Mouse (Mus musculus) hindbrain, embryonic 14.5 days (tissue): Measurements from ENCODE around the gene Rpl12. TPM values are rescaled to one million over a fixed set of nuclear protein-coding genes. Genes with fewer than 3 reads are reported as not detected.

ENCODE experiments used
- ATAC-seq: fragments of 200-750 bp; cut with Nextera tagmentation; 2 replicates; pipeline ENCODE4 v1.8.0; 2017; ENCODE audit warnings: moderate number of reproducible peaks, mild to moderate bottlenecking, moderate TSS enrichment, moderate library complexity; ENCODE audit not compliant: low FRiP score
- DNase-seq: peaks from one replicate; pipeline ENCODE4 v3.0.0-alpha.2; 2015; ENCODE audit warnings: low spot score
- H3K27ac ChIP-seq: fragments of 300-500 bp; sonication (generic); 2 replicates; pipeline ENCODE4 v1.5.1; 2014; ENCODE audit warnings: mild to moderate bottlenecking, moderate library complexity
- H3K27me3 ChIP-seq: fragments of 300-500 bp; sonication (generic); 2 replicates; pipeline ENCODE4 v1.6.1; 2014; ENCODE audit warnings: mild to moderate bottlenecking, low read length, mixed read lengths; ENCODE audit not compliant: control insufficient read depth, insufficient read depth
- H3K36me3 ChIP-seq: fragments of 300-500 bp; sonication (generic); replicated peaks from 2 replicates; pipeline ENCODE4 v1.6.1; 2014; ENCODE audit not compliant: control insufficient read depth, insufficient read depth
- H3K4me1 ChIP-seq: fragments of 300-500 bp; sonication (generic); replicated peaks from 2 replicates; pipeline ENCODE4 v1.6.1; 2014; ENCODE audit warnings: antibody characterized with exemption, low read length, mixed read lengths; ENCODE audit not compliant: control insufficient read depth, insufficient read depth
- H3K4me2 ChIP-seq: fragments of 300-500 bp; sonication (generic); replicated peaks from 2 replicates; pipeline ENCODE4 v1.6.1; 2014; ENCODE audit warnings: mild to moderate bottlenecking, moderate library complexity
- H3K4me3 ChIP-seq: fragments of 300-500 bp; sonication (generic); replicated peaks from 2 replicates; pipeline ENCODE4 v1.5.1; 2014; ENCODE audit warnings: mild to moderate bottlenecking, low read length
- H3K9ac ChIP-seq: fragments of 300-500 bp; sonication (generic); 2 replicates; pipeline ENCODE4 v1.6.1; 2014
- H3K9me3 ChIP-seq: fragments of 300-500 bp; sonication (generic); 2 replicates; pipeline ENCODE4 v1.6.1; 2016; ENCODE audit warnings: low read length; ENCODE audit not compliant: control insufficient read depth
- WGBS: fragments of 180-500 bp; shearing (Covaris S2); extraction: QIAGEN DNeasy Blood & Tissue Kit; methylation state at CpG from one replicate; pipeline ENCODE4 v1.1.7; 2014; 5-methylcytosine and 5-hydroxymethylcytosine counted together
- polyA plus RNA-seq: library from polyadenylated mRNA; unstranded; fragments of >200 nt; fragmentation: Nextera tagmentation; extraction: Ambion mirVana; gene quantifications from 2 replicates; pipeline ENCODE4 v1.2.1, GENCODE M21; 2014

The Rpl12 gene
- polyA plus RNA-seq, 1 experiment from 2014 or later: 113 TPM

DNA sequence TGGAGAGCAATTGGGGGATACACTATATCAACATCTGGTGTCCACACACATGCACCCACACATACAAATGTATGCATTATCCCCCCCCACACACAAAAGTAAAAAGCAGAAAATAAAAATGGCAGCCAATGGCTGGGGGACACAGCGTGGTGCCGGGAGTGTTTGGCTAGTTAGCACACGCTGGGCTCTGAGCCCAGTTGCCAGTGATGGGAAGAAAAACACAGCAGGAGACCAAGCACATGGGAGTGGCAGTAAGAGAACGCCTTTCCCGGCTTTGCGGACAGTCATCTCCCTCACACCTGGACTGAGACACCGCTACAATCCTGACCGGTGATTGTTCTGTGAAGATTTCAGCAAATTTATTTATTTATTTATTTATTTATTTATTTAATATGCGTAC lies 9.9 kb downstream of the Rpl12 start:
- DNase-seq: no peak
- H3K9ac ChIP-seq: no peak overlapping the region
- no peak overlapping the region for H3K27ac ChIP-seq
- H3K4me1 ChIP-seq: peaks cover 13% of the 10 kb centered on the region
- no peak overlapping the region for H3K4me2 ChIP-seq
- no peaks in the 10 kb centered on the region for H3K9me3 ChIP-seq
- ATAC-seq: no peak
- peaks cover 33% of the 10 kb centered on the region for H3K36me3 ChIP-seq
- H3K27me3 ChIP-seq: no peaks in the 10 kb centered on the region
- 29% methylated on average over 9 of the region's 9 CpGs for WGBS
- no peak overlapping the region for H3K4me3 ChIP-seq

DNA sequence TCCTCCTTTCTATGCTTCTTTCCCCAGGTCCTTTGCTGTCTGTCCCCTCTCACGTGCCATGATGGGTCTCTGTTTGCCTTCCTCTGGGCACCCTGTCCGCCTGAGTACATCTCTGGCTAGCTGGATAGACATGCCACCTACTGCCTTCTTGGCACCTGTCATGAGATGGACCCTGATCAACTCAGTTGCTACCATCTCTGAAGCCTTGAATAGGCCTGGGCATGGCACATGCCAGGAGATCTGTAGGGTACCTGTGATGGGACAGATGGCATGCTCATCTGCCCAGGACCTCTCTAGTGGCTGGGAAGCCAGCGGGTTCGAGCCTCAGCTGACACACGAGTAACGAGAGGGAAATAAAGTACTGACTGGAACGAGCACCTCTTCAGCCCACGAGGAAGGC lies 12.9 kb downstream of the Rpl12 start:
- DNase-seq: no peak
- no peaks in the 10 kb centered on the region for H3K9me3 ChIP-seq
- H3K27me3 ChIP-seq: no peaks in the 10 kb centered on the region
- no peak overlapping the region for H3K27ac ChIP-seq
- H3K4me1 ChIP-seq: 0 out of 2 replicates have a peak, but pooled peaks cover 9% of the 10 kb centered on the region
- H3K4me3 ChIP-seq: no peak overlapping the region
- H3K36me3 ChIP-seq: peaks cover 33% of the 10 kb centered on the region
- H3K4me2 ChIP-seq: no peak overlapping the region
- no peak for ATAC-seq
- 93% methylated on average over 8 of the region's 8 CpGs for WGBS
- no peak overlapping the region for H3K9ac ChIP-seq

DNA sequence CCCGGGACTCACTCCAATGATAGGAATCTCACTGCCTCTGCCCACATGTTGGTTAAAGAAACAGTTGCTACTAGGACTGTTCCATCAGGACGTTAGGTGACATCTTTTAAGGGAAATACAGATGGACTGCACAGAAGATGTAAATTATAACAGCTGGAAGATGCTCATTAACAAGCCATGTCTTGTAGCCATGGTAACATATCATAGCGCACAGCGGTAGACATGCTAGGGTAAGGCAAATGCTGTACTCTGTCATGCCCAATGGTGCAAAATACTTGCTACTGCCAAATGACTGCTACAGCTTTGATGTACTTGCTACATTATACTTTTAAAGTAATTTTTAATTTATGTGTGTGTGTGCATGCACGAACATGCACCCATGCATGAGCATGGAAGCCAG lies 15.8 kb downstream of the Rpl12 start:
- H3K9ac ChIP-seq: no peak overlapping the region
- no peak for DNase-seq
- 65% methylated on average over 5 of the region's 5 CpGs for WGBS

DNA sequence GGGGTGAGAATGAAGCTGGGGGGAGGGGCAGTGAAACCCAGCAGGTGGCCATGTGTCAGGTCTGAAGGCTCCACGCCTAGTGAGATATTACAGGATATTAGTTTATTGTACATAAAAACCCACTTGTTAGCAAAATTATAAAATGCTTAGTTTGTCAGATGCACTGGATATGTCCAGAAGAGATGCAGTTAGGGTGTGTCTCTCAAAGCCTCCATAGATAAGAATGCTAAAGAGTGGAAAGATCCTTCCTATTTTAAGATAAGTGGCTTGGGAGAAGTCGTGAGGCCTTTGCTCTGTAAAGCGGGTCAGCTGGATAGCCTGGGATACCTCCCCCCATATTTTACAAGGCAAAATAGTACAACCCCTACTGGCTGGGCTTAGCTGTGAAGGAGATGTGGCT lies 17.3 kb downstream of the Rpl12 start:
- ATAC-seq (no peak), DNase-seq (no peak)
- Histone ChIP-seq H3K4me3 (no peak overlapping the region), H3K9ac (no peak overlapping the region), H3K27me3 (no peaks in the 10 kb centered on the region), H3K9me3 (no peaks in the 10 kb centered on the region), H3K4me1 (peaks cover 28% of the 10 kb centered on the region), H3K4me2 (no peak overlapping the region), H3K36me3 (peaks cover 15% of the 10 kb centered on the region), H3K27ac (no peak overlapping the region)
- 67% methylated on average over 3 of the region's 3 CpGs for WGBS

More for the DNA sequence above, 15.8 kb downstream of the Rpl12 start:
- no peaks in the 10 kb centered on the region for H3K27me3 ChIP-seq
- no peak overlapping the region for H3K4me3 ChIP-seq
- H3K27ac ChIP-seq: peak overlapping the region; percentile 64
- peaks cover 29% of the 10 kb centered on the region for H3K36me3 ChIP-seq
- H3K4me1 ChIP-seq: peaks cover 19% of the 10 kb centered on the region
- ATAC-seq: no peak
- no peak overlapping the region for H3K4me2 ChIP-seq
- no peaks in the 10 kb centered on the region for H3K9me3 ChIP-seq

DNA sequence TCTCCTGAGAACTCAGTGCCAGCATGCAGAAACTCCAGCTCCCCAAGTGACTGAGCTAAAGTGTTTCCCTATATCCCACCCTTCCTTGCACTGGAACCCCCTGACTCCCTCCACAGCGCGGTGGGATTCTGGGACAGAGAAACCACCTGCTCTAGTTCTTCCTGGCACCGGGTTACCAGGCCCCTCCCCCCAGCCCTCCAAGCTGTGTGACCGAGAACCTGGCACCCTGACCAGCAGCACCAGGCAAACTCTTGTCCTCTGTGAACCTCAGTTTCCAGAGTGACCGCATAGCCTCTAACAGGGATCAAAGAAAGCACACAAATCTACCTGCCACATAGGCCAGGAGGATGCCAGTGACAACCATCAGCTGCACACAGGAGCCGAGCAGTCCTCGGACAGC lies 18.3 kb downstream of the Rpl12 start:
- no peaks in the 10 kb centered on the region for H3K9me3 ChIP-seq
- no peak overlapping the region for H3K9ac ChIP-seq
- no peak overlapping the region for H3K27ac ChIP-seq
- no peaks in the 10 kb centered on the region for H3K27me3 ChIP-seq
- no peak overlapping the region for H3K4me3 ChIP-seq
- DNase-seq: no peak
- H3K4me2 ChIP-seq: no peak overlapping the region
- H3K36me3 ChIP-seq: peaks cover 5% of the 10 kb centered on the region
- ATAC-seq: no peak
- WGBS: 83% methylated on average over 7 of the region's 7 CpGs
- peaks cover 28% of the 10 kb centered on the region for H3K4me1 ChIP-seq

DNA sequence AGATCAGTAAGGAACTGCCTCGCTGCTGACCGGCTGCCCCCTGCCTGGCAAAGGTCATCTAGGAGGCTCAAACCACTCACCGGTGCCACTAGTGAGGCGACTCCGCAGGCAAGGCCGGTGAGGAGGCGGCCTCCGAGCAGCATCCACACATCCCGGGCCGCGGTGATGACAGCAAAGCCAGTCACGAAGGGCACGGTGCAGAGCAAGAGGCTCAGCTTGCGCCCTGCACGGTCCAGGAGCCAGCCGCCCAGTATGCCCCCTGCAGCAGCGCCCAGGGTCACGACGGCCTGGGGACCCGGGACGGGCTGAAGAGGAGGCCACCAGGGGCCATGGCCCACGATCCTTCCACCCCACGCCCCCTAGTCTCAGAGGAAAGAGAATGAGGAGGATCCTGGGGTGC lies 19.9 kb downstream of the Rpl12 start:
- WGBS: under 1% methylated on average over 21 of the region's 23 CpGs
- H3K4me1 ChIP-seq: peaks cover 28% of the 10 kb centered on the region
- peak overlapping the region; percentile 77 for H3K27ac ChIP-seq
- H3K9me3 ChIP-seq: no peaks in the 10 kb centered on the region
- peaks cover 4% of the 10 kb centered on the region; the same call in 1 of the 2 replicates for H3K36me3 ChIP-seq
- H3K4me2 ChIP-seq: peak overlapping the region; percentile 98
- H3K4me3 ChIP-seq: peak overlapping the region; percentile 87
- H3K27me3 ChIP-seq: no peaks in the 10 kb centered on the region
- ATAC-seq (peak; percentile 28), DNase-seq (no peak)
- H3K9ac ChIP-seq: peak overlapping the region; percentile 93

DNA sequence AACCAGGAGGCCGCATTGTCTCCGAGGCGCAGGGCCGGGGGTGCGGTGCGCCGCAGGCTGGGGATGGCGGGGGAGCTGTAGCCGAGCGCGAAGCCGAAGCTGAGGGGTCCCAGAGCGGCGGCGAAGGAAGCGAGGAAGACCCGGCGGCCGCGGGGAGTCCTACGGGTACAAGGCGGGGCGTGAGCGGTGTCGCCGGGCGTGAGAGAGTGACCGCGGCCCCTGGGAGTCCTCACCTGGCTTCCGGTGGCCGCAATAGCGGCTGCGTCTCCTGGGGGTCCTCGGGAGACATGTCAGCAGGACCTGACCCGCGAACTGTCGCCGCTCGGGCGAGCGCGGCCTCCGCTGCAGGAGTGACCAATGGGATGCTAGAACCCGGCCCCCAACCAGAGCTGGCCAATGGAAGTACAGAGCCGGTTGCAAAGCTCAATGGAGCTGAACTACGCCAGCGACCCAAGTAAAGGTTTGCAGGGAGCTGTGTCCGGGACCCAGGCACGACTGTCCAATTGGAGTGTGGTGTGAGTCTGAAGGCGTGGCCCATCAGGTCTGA lies 20.4 kb downstream of the Rpl12 start, which contains the start of gene Slc2a8:
Gene Slc2a8, minus strand, starts transcription at position 359 of the 547 bp plus-strand sequence.
- Histone ChIP-seq H3K4me1 (peaks cover 24% of the 10 kb centered on the region), H3K4me2 (peak within 1 kb of the TSS; percentile 98), H3K36me3 (peaks cover 4% of the 10 kb centered on the region; the same call in 1 of the 2 replicates), H3K9ac (peak within 1 kb of the TSS; percentile 93), H3K4me3 (peak within 1 kb of the TSS; percentile 87), H3K27ac (peak within 1 kb of the TSS; percentile 77), H3K27me3 (no peaks in the 10 kb centered on the region), H3K9me3 (no peaks in the 10 kb centered on the region)
- DNase-seq (peak; percentile 86), ATAC-seq (peak; percentile 98)
- WGBS: under 1% methylated on average over 47 of the region's 50 CpGs

DNA sequence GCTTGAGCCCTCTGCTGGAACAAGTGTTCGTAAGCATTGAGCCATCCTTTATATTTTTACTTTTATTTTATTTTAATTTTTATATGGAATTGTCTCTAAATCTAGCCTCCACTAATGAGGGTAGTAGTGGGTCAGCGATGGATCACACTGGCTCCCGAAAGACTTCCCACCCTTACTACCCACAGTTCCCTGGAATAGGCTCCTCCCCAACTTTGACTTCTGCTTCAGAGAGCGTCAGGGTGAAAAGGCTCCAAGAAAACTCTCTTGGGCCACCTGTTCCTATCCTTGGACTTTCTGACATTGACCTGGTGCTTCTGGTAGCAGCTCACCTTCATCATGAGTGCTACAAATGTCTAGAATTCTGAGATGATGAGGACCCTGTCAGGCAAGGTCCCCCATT lies 21.3 kb downstream of the Rpl12 start:
- Histone ChIP-seq H3K9ac (no peak overlapping the region), H3K4me2 (peak overlapping the region; percentile 98), H3K27me3 (no peaks in the 10 kb centered on the region), H3K27ac (no peak overlapping the region), H3K9me3 (no peaks in the 10 kb centered on the region), H3K4me3 (peak overlapping the region; percentile 87), H3K4me1 (peaks cover 23% of the 10 kb centered on the region), H3K36me3 (peaks cover 4% of the 10 kb centered on the region; the same call in 1 of the 2 replicates)
- 3% methylated on average over 4 of the region's 4 CpGs for WGBS
- no peak for ATAC-seq
- DNase-seq: no peak

DNA sequence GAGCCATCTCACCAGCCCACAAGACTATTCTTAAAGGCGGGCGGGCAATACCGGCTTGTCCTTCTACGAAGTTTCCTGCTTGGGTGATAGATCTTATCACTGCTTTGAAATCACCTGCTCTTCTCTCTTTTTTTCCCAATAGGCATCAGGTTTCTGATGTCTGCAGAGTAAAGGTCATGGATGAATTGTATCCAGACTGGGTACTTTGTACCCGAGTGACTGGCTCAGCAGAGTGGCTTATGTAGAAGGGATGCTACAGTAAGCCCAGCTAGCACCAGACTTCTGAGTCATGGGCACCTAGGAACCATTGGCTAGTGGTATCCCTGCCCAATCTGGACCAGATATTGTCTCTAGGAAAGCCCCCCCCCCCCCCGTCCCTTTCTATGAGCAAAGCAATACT lies 22.3 kb downstream of the Rpl12 start:
- H3K4me2 ChIP-seq: no peak overlapping the region; the same call in 1 of the 2 replicates
- H3K27me3 ChIP-seq: no peaks in the 10 kb centered on the region
- no peak overlapping the region for H3K27ac ChIP-seq
- DNase-seq (no peak), ATAC-seq (no peak)
- no peaks in the 10 kb centered on the region for H3K9me3 ChIP-seq
- no peak overlapping the region for H3K4me3 ChIP-seq
- H3K9ac ChIP-seq: no peak overlapping the region
- peaks cover 4% of the 10 kb centered on the region; the same call in 1 of the 2 replicates for H3K36me3 ChIP-seq
- WGBS: 61% methylated on average over 6 of the region's 6 CpGs
- peaks cover 19% of the 10 kb centered on the region for H3K4me1 ChIP-seq

DNA sequence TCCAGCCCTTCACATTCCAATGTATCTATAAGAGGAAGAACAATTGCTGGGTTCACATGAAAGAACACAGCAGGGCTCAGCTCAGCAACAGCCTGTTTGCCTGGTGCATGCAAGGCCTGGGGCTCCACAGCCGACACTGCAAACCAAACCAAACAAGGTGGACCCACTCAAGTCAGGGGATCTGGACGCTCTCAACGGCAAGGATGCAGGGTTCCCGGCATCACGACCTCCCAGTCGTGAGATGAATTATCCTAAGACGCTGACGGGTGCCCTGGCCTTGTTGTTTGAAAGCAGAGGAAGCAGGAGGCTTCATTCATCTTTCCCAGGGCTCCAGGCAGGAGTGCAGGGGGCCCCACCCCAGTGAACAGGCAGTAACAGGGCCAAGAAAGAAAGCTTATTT lies 24.5 kb downstream of the Rpl12 start:
- peaks cover 9% of the 10 kb centered on the region for H3K36me3 ChIP-seq
- H3K27ac ChIP-seq: no peak overlapping the region
- H3K9me3 ChIP-seq: no peaks in the 10 kb centered on the region
- H3K4me2 ChIP-seq: no peak overlapping the region
- no peak for DNase-seq
- peaks cover 16% of the 10 kb centered on the region for H3K4me1 ChIP-seq
- no peaks in the 10 kb centered on the region for H3K27me3 ChIP-seq
- no peak overlapping the region for H3K4me3 ChIP-seq
- 65% methylated on average over 8 of the region's 8 CpGs for WGBS
- ATAC-seq: no peak
- H3K9ac ChIP-seq: no peak overlapping the region
